Mouse (Mus musculus): Measurements from ENCODE around the gene Lrrc8d.

Lrrc8d gene

GRCm38 (mm10) chr5:105777645-105778044 lies 77.9 kb downstream of the Lrrc8d start:
- no peak for DNase-seq

GRCm38 (mm10) chr5:105778189-105778588 lies 78.4 kb downstream of the Lrrc8d start:
- no peak for DNase-seq

GRCm38 (mm10) chr5:105778723-105779122 lies 79.0 kb downstream of the Lrrc8d start:
- DNase-seq = no peak

GRCm38 (mm10) chr5:105779331-105779730 lies 79.6 kb downstream of the Lrrc8d start:
- DNase-seq = no peak

- no peak for DNase-seq
Measured at GRCm38 (mm10) chr5:105783848-105784247, 84.1 kb downstream of the Lrrc8d start.

GRCm38 (mm10) chr5:105784724-105785123 lies 85.0 kb downstream of the Lrrc8d start:
- DNase-seq = no peak

GRCm38 (mm10) chr5:105787577-105787976 lies 87.8 kb downstream of the Lrrc8d start:
- no peak for DNase-seq

- DNase-seq = no peak
Measured at GRCm38 (mm10) chr5:105789801-105790200, 90.0 kb downstream of the Lrrc8d start.

GRCm38 (mm10) chr5:105792331-105792801 lies 92.6 kb downstream of the Lrrc8d start:
- DNase-seq = no peak

- no peak for DNase-seq
Measured at GRCm38 (mm10) chr5:105792853-105793547, 93.2 kb downstream of the Lrrc8d start.

GRCm38 (mm10) chr5:105793548-105793940 lies 93.8 kb downstream of the Lrrc8d start:
- DNase-seq = no peak

- no peak for DNase-seq
Measured at GRCm38 (mm10) chr5:105798421-105798820, 98.7 kb downstream of the Lrrc8d start.

- DNase-seq = no peak
Measured at GRCm38 (mm10) chr5:105799850-105800635, 100.3 kb downstream of the Lrrc8d start.

- DNase-seq = no peak
Measured at GRCm38 (mm10) chr5:105801031-105801529, 101.3 kb downstream of the Lrrc8d start.

GRCm38 (mm10) chr5:105805955-105806354 lies 106.2 kb downstream of the Lrrc8d start:
- no peak for DNase-seq

- no peak for DNase-seq
Measured at GRCm38 (mm10) chr5:105807461-105807860, 107.7 kb downstream of the Lrrc8d start.

GRCm38 (mm10) chr5:105809056-105809455 lies 109.3 kb downstream of the Lrrc8d start:
- no peak for DNase-seq

- DNase-seq = no peak
Measured at GRCm38 (mm10) chr5:105813036-105813435, 113.3 kb downstream of the Lrrc8d start.

- DNase-seq = no peak
Measured at GRCm38 (mm10) chr5:105813974-105814373, 114.2 kb downstream of the Lrrc8d start.

- DNase-seq = no peak
Measured at GRCm38 (mm10) chr5:105816118-105816517, 116.3 kb downstream of the Lrrc8d start.

GRCm38 (mm10) chr5:105817248-105817976 lies 117.6 kb downstream of the Lrrc8d start:
- DNase-seq = no peak

- DNase-seq = no peak
Measured at GRCm38 (mm10) chr5:105818411-105818810, 118.6 kb downstream of the Lrrc8d start.

- DNase-seq = no peak
Measured at GRCm38 (mm10) chr5:105821390-105821789, 121.6 kb downstream of the Lrrc8d start.
